Mouse (Mus musculus) forebrain, embryonic 12.5 days (tissue): Measurements from ENCODE around the gene Crim1. TPM values are rescaled to one million over a fixed set of nuclear protein-coding genes. Genes with fewer than 3 reads are reported as not detected.

Source experiments
- ATAC-seq: fragments of 200-750 bp; cut with Nextera tagmentation; 2 replicates; pipeline ENCODE4 v1.8.0; 2017; ENCODE audit warnings: moderate TSS enrichment; ENCODE audit not compliant: low FRiP score
- H3K27ac ChIP-seq: fragments of 300-500 bp; sonication (generic); 2 replicates; pipeline ENCODE4 v1.5.1; 2016; ENCODE audit warnings: mild to moderate bottlenecking
- H3K27me3 ChIP-seq: fragments of 300-500 bp; sonication (generic); 2 replicates; pipeline ENCODE4 v1.6.1; 2016; ENCODE audit warnings: mild to moderate bottlenecking
- H3K36me3 ChIP-seq: fragments of 300-500 bp; sonication (generic); replicated peaks from 2 replicates; pipeline ENCODE4 v1.6.1; 2016; ENCODE audit warnings: mild to moderate bottlenecking
- H3K4me1 ChIP-seq: fragments of 300-500 bp; sonication (generic); 2 replicates; pipeline ENCODE4 v1.6.1; 2016
- H3K4me2 ChIP-seq: fragments of 300-500 bp; sonication (generic); 2 replicates; pipeline ENCODE4 v1.6.1; 2016; ENCODE audit warnings: mild to moderate bottlenecking, moderate library complexity
- H3K4me3 ChIP-seq: fragments of 300-500 bp; sonication (generic); replicated peaks from 2 replicates; pipeline ENCODE4 v1.5.1; 2016; ENCODE audit warnings: mild to moderate bottlenecking
- H3K9ac ChIP-seq: fragments of 300-500 bp; sonication (generic); 2 replicates; pipeline ENCODE4 v1.6.1; 2016; ENCODE audit warnings: mild to moderate bottlenecking
- H3K9me3 ChIP-seq: fragments of 300-500 bp; sonication (generic); 2 replicates; pipeline ENCODE4 v1.6.1; 2016
- WGBS: fragments of 180-500 bp; shearing (Covaris S2); methylation state at CpG from one replicate; pipeline ENCODE4 v1.1.7; 2016; 5-methylcytosine and 5-hydroxymethylcytosine counted together
- polyA plus RNA-seq: library from polyadenylated mRNA; unstranded; fragments of >200 nt; fragmentation: Nextera tagmentation; extraction: Ambion mirVana; gene quantifications from 2 replicates; pipeline ENCODE4 v1.2.1, GENCODE M21; 2016

Crim1 gene
- polyA plus RNA-seq, 1 experiment from 2014 or later: 3.8 TPM

DNA sequence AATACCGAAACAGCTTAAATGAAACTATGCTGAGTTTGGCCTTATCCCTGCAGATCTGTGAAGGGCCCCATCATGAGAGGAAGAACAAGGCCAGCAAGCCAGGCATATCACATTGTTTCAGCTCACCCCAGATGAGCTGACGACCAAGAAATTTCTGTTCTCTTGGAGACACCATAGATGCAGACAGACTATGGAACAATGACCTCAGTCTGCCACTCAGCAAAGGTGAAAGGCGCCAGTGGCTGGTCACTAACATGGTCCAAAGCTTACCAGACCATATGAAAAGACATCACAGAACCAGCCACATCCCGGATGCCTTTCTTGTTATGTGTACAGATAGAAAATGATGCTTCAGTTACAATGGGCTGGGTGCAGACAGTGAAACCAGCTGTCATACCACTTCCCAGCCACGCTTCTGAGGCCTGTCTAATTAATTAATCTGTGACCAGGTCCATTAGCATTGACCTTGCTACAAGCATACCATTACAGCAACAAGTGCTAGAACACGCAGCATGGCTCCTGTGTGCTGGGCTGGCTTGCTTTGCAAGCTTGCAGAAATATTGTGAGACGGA is 125.8 kb downstream of the Crim1 start:
- 77% methylated on average over 7 of the region's 7 CpGs for WGBS
- Histone ChIP-seq H3K27me3 (no peaks in the 10 kb centered on the region), H3K27ac (no peak overlapping the region), H3K4me2 (no peak overlapping the region), H3K36me3 (no peaks in the 10 kb centered on the region; the same call in 1 of the 2 replicates), H3K4me3 (no peak overlapping the region), H3K4me1 (peaks cover 11% of the 10 kb centered on the region), H3K9me3 (0 out of 2 replicates have a peak, but pooled peaks cover 3% of the 10 kb centered on the region), H3K9ac (no peak overlapping the region)
- ATAC-seq: no peak

DNA sequence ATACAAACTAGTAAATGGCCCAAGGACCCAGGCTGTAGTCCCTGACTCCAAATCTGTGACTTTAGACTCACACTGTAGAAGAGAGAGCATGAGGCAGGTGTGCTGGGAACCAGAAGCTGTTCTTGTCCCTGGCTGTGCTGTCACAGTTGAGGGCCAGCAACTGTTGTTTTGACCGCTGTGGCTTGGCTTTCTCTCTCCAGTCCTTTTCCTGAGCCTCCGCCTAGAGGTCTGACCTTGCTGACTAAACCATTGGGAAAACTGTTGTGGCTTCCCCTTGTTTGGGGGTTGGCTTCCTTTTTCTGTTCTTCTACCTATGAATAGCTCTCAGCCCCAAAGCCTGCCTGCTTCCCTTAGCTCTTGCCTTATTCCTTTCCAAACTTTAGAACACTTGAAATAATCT is 126.3 kb downstream of the Crim1 start:
- H3K27ac ChIP-seq: no peak overlapping the region
- no peak overlapping the region for H3K4me2 ChIP-seq
- ATAC-seq: no peak
- H3K27me3 ChIP-seq: no peaks in the 10 kb centered on the region
- 95% methylated on average over 2 of the region's 2 CpGs for WGBS
- no peaks in the 10 kb centered on the region; the same call in 1 of the 2 replicates for H3K36me3 ChIP-seq
- no peak overlapping the region for H3K4me3 ChIP-seq
- peaks cover 11% of the 10 kb centered on the region for H3K4me1 ChIP-seq
- no peak overlapping the region for H3K9ac ChIP-seq
- H3K9me3 ChIP-seq: 0 out of 2 replicates have a peak, but pooled peaks cover 3% of the 10 kb centered on the region

DNA sequence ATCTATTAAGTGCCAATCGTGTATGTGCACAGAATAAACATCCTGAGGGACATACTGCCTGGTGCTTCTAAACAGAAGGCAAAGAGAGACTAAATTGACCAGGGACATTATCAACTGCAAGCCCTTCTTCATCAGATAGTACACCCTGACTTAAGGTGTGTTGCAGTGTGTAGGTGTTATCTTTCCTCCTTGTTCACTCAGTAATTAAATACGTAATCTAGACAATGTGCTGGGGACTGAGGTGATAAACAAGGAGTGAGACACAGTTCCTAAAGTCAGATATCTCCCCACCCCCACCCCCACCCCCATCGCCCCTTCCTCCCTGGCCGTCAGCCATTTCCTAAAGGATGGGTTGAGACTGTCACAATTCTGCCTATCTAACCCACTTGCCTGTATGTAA is 127.1 kb downstream of the Crim1 start:
- Histone ChIP-seq H3K4me1 (peaks cover 10% of the 10 kb centered on the region), H3K36me3 (no peaks in the 10 kb centered on the region; the same call in 1 of the 2 replicates), H3K4me3 (no peak overlapping the region), H3K27me3 (no peaks in the 10 kb centered on the region), H3K9ac (no peak overlapping the region), H3K9me3 (0 out of 2 replicates have a peak, but pooled peaks cover 3% of the 10 kb centered on the region), H3K4me2 (no peak overlapping the region), H3K27ac (no peak overlapping the region)
- WGBS: 86% methylated on average over 4 of the region's 4 CpGs
- ATAC-seq: no peak

DNA sequence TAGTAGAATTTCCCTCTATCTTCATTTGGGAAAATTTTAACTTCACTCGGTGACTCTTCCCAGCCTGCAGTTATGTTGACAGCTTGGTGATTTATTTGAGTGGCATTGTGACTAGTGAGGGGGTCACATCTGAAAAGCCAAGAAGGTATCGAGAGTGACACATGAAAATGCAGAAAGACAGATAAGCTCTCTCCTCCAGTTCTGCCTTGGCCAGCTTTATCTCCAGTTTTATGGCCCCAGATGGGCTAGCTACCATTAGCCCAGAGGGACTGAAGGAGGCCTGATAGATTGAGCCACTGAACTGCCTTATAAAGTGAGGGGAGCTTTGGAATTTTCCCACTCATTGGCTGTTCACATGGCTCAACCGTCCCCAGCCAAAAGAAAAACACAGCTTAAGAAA is 128.2 kb downstream of the Crim1 start:
- ATAC-seq: no peak
- Histone ChIP-seq H3K27ac (no peak overlapping the region), H3K4me2 (no peak overlapping the region), H3K4me1 (peaks cover 6% of the 10 kb centered on the region; the same call in 1 of the 2 replicates), H3K9ac (no peak overlapping the region), H3K9me3 (0 out of 2 replicates have a peak, but pooled peaks cover 3% of the 10 kb centered on the region), H3K36me3 (no peaks in the 10 kb centered on the region; the same call in 1 of the 2 replicates), H3K4me3 (no peak overlapping the region), H3K27me3 (no peaks in the 10 kb centered on the region)
- WGBS: 73% methylated on average over 3 of the region's 3 CpGs

DNA sequence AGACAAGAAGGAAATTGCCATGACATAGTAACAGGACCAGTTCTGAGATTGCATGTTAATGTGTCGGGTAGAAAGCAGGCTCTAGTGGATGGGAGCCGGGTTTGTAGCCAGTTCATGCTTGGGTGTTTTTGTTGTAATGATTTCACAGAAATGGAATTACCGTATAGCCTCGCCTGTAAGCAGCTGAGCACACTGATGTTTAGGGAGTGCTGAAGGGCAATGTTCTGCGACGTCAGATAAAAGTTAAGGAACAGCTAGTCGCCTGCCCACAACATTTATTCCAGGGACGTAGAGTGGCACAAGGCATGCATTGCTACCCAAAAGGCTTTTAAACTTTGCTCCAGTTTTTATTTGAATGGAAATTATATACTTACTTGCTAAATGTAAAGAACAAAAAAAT is 131.4 kb downstream of the Crim1 start:
- WGBS: 89% methylated on average over 8 of the region's 8 CpGs
- ATAC-seq: no peak
- no peaks in the 10 kb centered on the region for H3K27me3 ChIP-seq

DNA sequence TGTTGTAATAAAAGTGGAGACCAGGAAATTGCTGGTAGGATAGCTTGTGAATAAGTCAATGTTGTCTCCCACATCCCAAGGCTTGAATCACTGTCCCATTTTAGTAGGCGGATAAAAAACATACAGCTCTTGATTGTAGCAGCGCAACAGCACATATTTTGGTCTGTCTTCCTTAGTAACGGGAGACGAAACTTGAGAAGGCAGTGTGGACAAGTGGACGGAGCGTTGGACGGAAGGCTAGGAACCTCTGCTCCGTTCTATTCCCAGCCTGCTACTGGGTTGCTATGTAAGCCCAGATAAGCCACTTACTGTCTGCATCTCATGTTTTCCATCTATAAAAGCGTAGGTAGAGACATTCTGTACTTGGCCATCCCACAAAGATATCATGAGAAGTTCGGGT is 133.2 kb downstream of the Crim1 start:
- no peaks in the 10 kb centered on the region for H3K27me3 ChIP-seq
- H3K27ac ChIP-seq: no peak overlapping the region
- whole genome bisulfite sequencing: 95% methylated on average over 10 of the region's 10 CpGs
- no peak for ATAC-seq
- 0 out of 2 replicates have a peak, but pooled peaks cover 3% of the 10 kb centered on the region for H3K36me3 ChIP-seq
- no peak overlapping the region for H3K4me2 ChIP-seq
- no peak overlapping the region for H3K9ac ChIP-seq
- no peaks in the 10 kb centered on the region for H3K4me1 ChIP-seq
- H3K9me3 ChIP-seq: no peaks in the 10 kb centered on the region
- no peak overlapping the region for H3K4me3 ChIP-seq

More for the DNA sequence above, 131.4 kb downstream of the Crim1 start:
- Histone ChIP-seq H3K4me1 (0 out of 2 replicates have a peak, but pooled peaks cover under 1% of the 10 kb centered on the region), H3K9ac (no peak overlapping the region), H3K36me3 (no peaks in the 10 kb centered on the region), H3K4me2 (no peak overlapping the region), H3K9me3 (no peaks in the 10 kb centered on the region), H3K4me3 (no peak overlapping the region), H3K27ac (no peak overlapping the region)

DNA sequence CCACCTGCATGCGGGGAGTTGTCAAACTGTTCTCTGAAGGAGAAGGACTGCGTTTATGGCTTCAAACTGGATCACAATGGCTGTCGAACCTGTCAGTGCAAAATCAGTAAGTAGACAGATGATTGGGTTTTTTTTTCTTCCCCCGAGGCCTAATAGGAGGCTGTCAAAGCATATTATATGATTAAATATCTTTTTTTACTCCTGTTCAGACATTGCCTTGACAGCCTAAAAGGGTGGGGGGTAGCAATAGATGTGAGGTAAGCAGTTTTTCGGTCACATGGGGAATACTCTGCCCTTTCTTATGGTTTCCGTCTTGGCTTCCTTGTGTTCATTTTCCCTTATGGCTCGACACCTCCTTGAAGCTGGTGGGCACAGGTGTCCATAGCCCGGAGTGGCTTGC is 135.2 kb downstream of the Crim1 start:
- H3K27me3 ChIP-seq: no peaks in the 10 kb centered on the region
- 0 out of 2 replicates have a peak, but pooled peaks cover 3% of the 10 kb centered on the region for H3K36me3 ChIP-seq
- H3K4me1 ChIP-seq: no peaks in the 10 kb centered on the region
- H3K27ac ChIP-seq: no peak overlapping the region
- H3K9ac ChIP-seq: no peak overlapping the region
- WGBS: 89% methylated on average over 8 of the region's 8 CpGs
- H3K4me3 ChIP-seq: no peak overlapping the region
- no peak for ATAC-seq
- no peaks in the 10 kb centered on the region for H3K9me3 ChIP-seq
- no peak overlapping the region for H3K4me2 ChIP-seq

DNA sequence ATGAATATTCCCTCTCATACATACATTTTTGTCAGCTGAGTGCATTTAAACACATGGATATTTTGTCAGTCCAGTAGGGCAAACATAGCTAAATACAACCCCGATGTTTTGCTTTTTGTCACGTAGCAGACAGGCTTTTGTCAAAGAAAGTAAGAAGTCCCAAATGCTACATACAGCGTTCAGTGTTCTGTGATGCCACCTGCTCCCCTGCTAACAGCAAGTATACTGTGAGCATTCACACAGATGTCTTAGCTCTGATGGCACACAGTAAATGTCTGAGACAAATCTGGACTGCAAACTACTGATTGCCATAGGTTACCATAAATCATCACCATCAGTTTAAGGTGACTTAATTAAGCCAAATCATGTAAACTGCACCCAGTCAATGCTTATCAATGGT is 143.6 kb downstream of the Crim1 start:
- 0 out of 2 replicates have a peak, but pooled peaks cover 3% of the 10 kb centered on the region for H3K36me3 ChIP-seq
- no peak overlapping the region for H3K27ac ChIP-seq
- no peak overlapping the region for H3K4me3 ChIP-seq
- H3K4me2 ChIP-seq: no peak overlapping the region
- no peaks in the 10 kb centered on the region for H3K9me3 ChIP-seq
- no peak for ATAC-seq
- 93% methylated on average over 3 of the region's 3 CpGs for WGBS
- no peaks in the 10 kb centered on the region for H3K27me3 ChIP-seq
- no peaks in the 10 kb centered on the region for H3K4me1 ChIP-seq
- no peak overlapping the region for H3K9ac ChIP-seq

DNA sequence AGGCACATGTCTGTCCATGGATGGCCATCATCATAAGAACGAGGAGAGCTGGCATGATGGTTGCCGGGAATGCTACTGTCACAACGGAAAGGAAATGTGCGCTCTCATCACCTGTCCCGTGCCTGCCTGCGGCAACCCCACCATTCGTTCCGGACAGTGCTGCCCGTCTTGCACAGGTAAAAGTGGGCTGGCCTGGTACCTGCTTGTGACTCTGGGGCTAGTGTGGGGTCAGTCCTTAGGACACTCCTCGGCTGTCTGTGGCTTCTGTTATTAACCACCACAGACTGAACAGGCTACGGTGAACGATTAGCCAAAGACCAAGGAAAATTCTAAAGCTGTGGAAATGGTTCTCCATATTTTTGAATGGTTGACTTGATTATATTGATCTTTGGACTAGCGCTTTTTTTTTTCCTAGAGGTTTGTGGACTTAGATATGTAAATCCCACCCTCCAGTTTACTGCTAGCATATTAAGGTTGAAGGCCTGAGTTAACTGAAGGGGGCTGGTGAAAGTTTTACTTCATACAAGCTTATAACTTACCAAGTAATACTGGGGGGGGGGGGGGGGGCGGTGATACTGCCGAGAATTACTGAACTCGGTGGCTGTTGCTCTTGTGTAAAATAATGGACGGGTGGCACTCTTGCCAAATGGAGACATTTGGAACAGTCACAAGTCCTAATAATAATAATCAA is 147.2 kb downstream of the Crim1 start:
- Histone ChIP-seq H3K4me3 (no peak overlapping the region), H3K4me1 (no peaks in the 10 kb centered on the region), H3K4me2 (no peak overlapping the region), H3K36me3 (0 out of 2 replicates have a peak, but pooled peaks cover 8% of the 10 kb centered on the region), H3K9ac (no peak overlapping the region), H3K9me3 (no peaks in the 10 kb centered on the region), H3K27ac (no peak overlapping the region), H3K27me3 (peaks cover 15% of the 10 kb centered on the region; the same call in 1 of the 2 replicates)
- ATAC-seq: no peak
- WGBS: 94% methylated on average over 17 of the region's 17 CpGs

DNA sequence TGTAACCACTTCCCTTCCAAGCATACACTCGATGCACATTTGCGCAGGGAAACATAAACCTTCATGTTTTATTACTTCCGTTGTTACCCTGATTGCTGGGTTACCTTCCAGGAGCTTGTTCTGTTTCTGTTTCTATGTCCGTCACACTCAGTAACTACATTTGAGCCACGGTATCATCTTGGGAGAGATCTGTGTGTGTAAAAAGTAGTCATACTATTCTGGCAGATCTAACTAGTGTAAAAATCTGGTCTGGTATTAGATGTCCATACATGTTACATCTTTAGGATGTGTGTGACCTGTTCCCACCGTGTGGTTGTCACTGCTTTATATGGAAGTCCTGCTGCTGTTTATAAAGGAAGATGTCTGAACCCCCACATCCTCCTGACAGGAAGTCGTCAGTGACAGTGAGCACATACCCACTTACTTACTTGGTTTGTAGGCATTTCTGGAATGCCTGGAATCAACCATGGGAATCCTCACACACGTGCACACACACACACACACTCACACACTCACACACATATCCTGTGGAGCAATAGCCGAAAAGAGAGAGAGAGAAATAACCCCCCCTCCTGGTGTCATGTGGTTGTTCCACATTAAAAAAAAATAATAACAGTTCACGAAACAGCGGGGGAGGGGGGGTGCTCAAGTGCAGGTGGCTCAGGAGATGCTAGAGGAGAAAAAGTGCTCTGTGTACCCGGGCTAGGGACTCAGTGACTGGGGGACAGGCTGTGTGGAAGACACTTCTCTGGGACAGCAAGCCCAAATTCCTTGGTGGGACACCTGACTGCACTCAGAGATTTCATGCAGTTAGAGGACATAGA is 151.8 kb downstream of the Crim1 start:
- H3K4me2 ChIP-seq: no peak overlapping the region
- WGBS: 84% methylated on average over 12 of the region's 12 CpGs
- H3K9ac ChIP-seq: no peak overlapping the region
- no peak for ATAC-seq
- 0 out of 2 replicates have a peak, but pooled peaks cover 8% of the 10 kb centered on the region for H3K36me3 ChIP-seq
- peaks cover 35% of the 10 kb centered on the region for H3K27me3 ChIP-seq
- H3K4me1 ChIP-seq: peaks cover 15% of the 10 kb centered on the region
- H3K4me3 ChIP-seq: no peak overlapping the region
- H3K9me3 ChIP-seq: no peaks in the 10 kb centered on the region
- H3K27ac ChIP-seq: no peak overlapping the region

DNA sequence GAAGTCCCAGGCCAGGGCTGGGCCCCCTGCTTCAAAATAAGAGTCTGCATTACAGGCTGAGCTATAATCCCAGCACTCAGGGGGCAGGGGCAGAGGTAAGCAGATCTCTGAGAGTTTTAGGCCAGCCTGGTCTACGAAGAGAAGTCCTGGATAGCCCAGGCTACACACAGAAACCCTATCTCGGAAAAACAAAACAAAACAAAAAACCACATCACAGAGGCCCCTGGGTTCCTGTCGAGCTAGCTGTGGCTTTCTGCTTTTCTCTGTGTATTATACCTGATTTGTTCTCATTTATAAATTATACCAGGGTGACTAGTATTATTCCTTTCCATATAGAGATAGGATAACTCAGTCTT is 152.4 kb downstream of the Crim1 start:
- H3K4me1 ChIP-seq: peaks cover 15% of the 10 kb centered on the region
- no peak overlapping the region for H3K27ac ChIP-seq
- H3K9me3 ChIP-seq: no peaks in the 10 kb centered on the region
- H3K9ac ChIP-seq: no peak overlapping the region
- H3K36me3 ChIP-seq: 0 out of 2 replicates have a peak, but pooled peaks cover 5% of the 10 kb centered on the region
- peaks cover 35% of the 10 kb centered on the region for H3K27me3 ChIP-seq
- no peak overlapping the region for H3K4me3 ChIP-seq
- ATAC-seq: no peak
- 80% methylated on average over 3 of the region's 3 CpGs for WGBS
- H3K4me2 ChIP-seq: no peak overlapping the region

DNA sequence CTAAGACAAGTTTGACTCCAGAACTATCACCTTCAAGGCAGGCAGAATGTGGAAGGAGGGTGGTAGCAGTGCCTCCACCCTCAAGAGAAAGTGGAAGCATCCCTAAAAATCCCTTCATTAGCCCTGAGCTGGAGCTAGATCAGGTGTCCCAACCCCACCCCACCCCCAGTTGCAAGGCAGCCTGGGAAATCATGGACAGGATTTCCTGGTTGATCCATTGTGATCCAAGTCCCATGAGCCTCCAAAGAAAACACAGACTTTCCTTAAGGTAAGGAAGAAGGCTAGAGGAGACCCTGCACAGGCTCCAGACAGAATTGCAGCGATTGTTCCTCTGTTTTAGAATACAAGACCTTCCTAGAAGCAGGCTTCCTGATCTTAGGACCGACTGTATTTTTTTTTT is 154.4 kb downstream of the Crim1 start:
- H3K4me3 ChIP-seq: no peak overlapping the region
- ATAC-seq: no peak
- WGBS: 86% methylated on average over 2 of the region's 2 CpGs
- H3K27ac ChIP-seq: no peak overlapping the region
- no peak overlapping the region for H3K4me2 ChIP-seq
- 0 out of 2 replicates have a peak, but pooled peaks cover 5% of the 10 kb centered on the region for H3K36me3 ChIP-seq
- H3K27me3 ChIP-seq: peaks cover 33% of the 10 kb centered on the region
- peaks cover 15% of the 10 kb centered on the region for H3K4me1 ChIP-seq
- no peak overlapping the region for H3K9ac ChIP-seq
- no peaks in the 10 kb centered on the region for H3K9me3 ChIP-seq
